Mouse (Mus musculus) midbrain, embryonic 15.5 days (tissue): ENCODE results near the gene Slc39a2. TPM values are rescaled to one million over a fixed set of nuclear protein-coding genes. Genes with fewer than 3 reads are reported as not detected.

Experiments
- ATAC-seq: fragments of 200-750 bp; cut with Nextera tagmentation; replicated peaks from 2 replicates; pipeline ENCODE4 v1.8.0; 2017; ENCODE audit warnings: moderate TSS enrichment
- H3K27ac ChIP-seq: fragments of 300-500 bp; sonication (generic); 2 replicates; pipeline ENCODE4 v1.5.1; 2015; ENCODE audit warnings: mild to moderate bottlenecking, inconsistent platforms
- H3K27me3 ChIP-seq: fragments of 300-500 bp; sonication (generic); replicated peaks from 2 replicates; pipeline ENCODE4 v1.6.1; 2015; ENCODE audit warnings: inconsistent platforms
- H3K36me3 ChIP-seq: fragments of 300-500 bp; sonication (generic); replicated peaks from 2 replicates; pipeline ENCODE4 v1.6.1; 2015; ENCODE audit warnings: inconsistent platforms
- H3K4me1 ChIP-seq: fragments of 300-500 bp; sonication (generic); 2 replicates; pipeline ENCODE4 v1.6.1; 2015; ENCODE audit warnings: inconsistent platforms
- H3K4me2 ChIP-seq: fragments of 300-500 bp; sonication (generic); 2 replicates; pipeline ENCODE4 v1.6.1; 2015; ENCODE audit warnings: inconsistent platforms, mild to moderate bottlenecking, moderate library complexity
- H3K4me3 ChIP-seq: fragments of 300-500 bp; sonication (generic); 2 replicates; pipeline ENCODE4 v1.5.1; 2015; ENCODE audit warnings: mild to moderate bottlenecking, inconsistent platforms
- H3K9ac ChIP-seq: fragments of 300-500 bp; sonication (generic); 2 replicates; pipeline ENCODE4 v1.6.1; 2015; ENCODE audit warnings: mild to moderate bottlenecking, inconsistent platforms
- H3K9me3 ChIP-seq: fragments of 300-500 bp; sonication (generic); 2 replicates; pipeline ENCODE4 v1.6.1; 2016; ENCODE audit warnings: inconsistent platforms
- WGBS: fragments of 180-500 bp; shearing (Covaris S2); methylation state at CpG from one replicate; pipeline ENCODE4 v1.1.7; 2015; ENCODE audit warnings: mixed read lengths; 5-methylcytosine and 5-hydroxymethylcytosine counted together
- polyA plus RNA-seq: library from polyadenylated mRNA; unstranded; fragments of >200 nt; fragmentation: Nextera tagmentation; extraction: Ambion mirVana; gene quantifications from 2 replicates; pipeline ENCODE4 v1.2.1, GENCODE M21; 2015

The Slc39a2 gene
- polyA plus RNA-seq, 1 experiment from 2014 or later: 3.0 TPM

GRCm38 (mm10) chr14:51904706-51905105 lies 12.0 kb downstream of the Slc39a2 start:
- H3K4me3 ChIP-seq: no peak overlapping the region
- H3K4me2 ChIP-seq: no peak overlapping the region
- whole genome bisulfite sequencing: 69% methylated on average over 7 of the region's 7 CpGs
- H3K4me1 ChIP-seq: no peaks in the 10 kb centered on the region; the same call in 1 of the 2 replicates
- no peaks in the 10 kb centered on the region for H3K27me3 ChIP-seq
- H3K9me3 ChIP-seq: no peaks in the 10 kb centered on the region
- no peak overlapping the region for H3K27ac ChIP-seq
- no peaks in the 10 kb centered on the region for H3K36me3 ChIP-seq
- no peak for ATAC-seq
- no peak overlapping the region for H3K9ac ChIP-seq

GRCm38 (mm10) chr14:51906102-51906501 lies 13.4 kb downstream of the Slc39a2 start:
- Histone ChIP-seq H3K27ac (no peak overlapping the region), H3K27me3 (no peaks in the 10 kb centered on the region), H3K4me3 (no peak overlapping the region), H3K9me3 (no peaks in the 10 kb centered on the region), H3K4me1 (no peaks in the 10 kb centered on the region; the same call in 1 of the 2 replicates), H3K9ac (no peak overlapping the region), H3K36me3 (no peaks in the 10 kb centered on the region), H3K4me2 (no peak overlapping the region)
- no peak for ATAC-seq
- WGBS: 87% methylated on average over 11 of the region's 11 CpGs

- no peak overlapping the region for H3K9ac ChIP-seq
- WGBS: 83% methylated on average over 10 of the region's 10 CpGs
- no peaks in the 10 kb centered on the region for H3K27me3 ChIP-seq
- H3K4me1 ChIP-seq: peaks cover 11% of the 10 kb centered on the region; the same call in 1 of the 2 replicates
- ATAC-seq: no peak
- H3K9me3 ChIP-seq: no peaks in the 10 kb centered on the region
- no peaks in the 10 kb centered on the region for H3K36me3 ChIP-seq
- no peak overlapping the region for H3K4me3 ChIP-seq
- H3K4me2 ChIP-seq: no peak overlapping the region
- no peak overlapping the region for H3K27ac ChIP-seq
These were observed 18.6 kb downstream of the Slc39a2 start for GRCm38 (mm10) chr14:51911301-51911700.

- no peaks in the 10 kb centered on the region for H3K36me3 ChIP-seq
- WGBS: 9% methylated on average over 14 of the region's 14 CpGs
- ATAC-seq: peak; percentile 50
- H3K4me3 ChIP-seq: peak overlapping the region; percentile 56
- H3K27me3 ChIP-seq: no peaks in the 10 kb centered on the region
- peak overlapping the region; percentile 74; the same call in 1 of the 2 replicates for H3K27ac ChIP-seq
- H3K4me1 ChIP-seq: peaks cover 11% of the 10 kb centered on the region; the same call in 1 of the 2 replicates
- H3K9me3 ChIP-seq: no peaks in the 10 kb centered on the region
- peak overlapping the region; percentile 98 for H3K4me2 ChIP-seq
- H3K9ac ChIP-seq: peak overlapping the region; percentile 62
These were observed 19.8 kb downstream of the Slc39a2 start for GRCm38 (mm10) chr14:51912391-51913061.

GRCm38 (mm10) chr14:51913062-51913959 lies 20.6 kb downstream of the Slc39a2 start:
- peak; percentile 79 for ATAC-seq
- Histone ChIP-seq H3K4me3 (peak overlapping the region; percentile 56), H3K4me2 (peak overlapping the region; percentile 98), H3K4me1 (peaks cover 11% of the 10 kb centered on the region; the same call in 1 of the 2 replicates), H3K9me3 (no peaks in the 10 kb centered on the region), H3K27ac (peak overlapping the region; percentile 74), H3K36me3 (no peaks in the 10 kb centered on the region), H3K27me3 (no peaks in the 10 kb centered on the region), H3K9ac (peak overlapping the region; percentile 62)
- WGBS: under 1% methylated on average over 58 of the region's 58 CpGs

GRCm38 (mm10) chr14:51913960-51914762 lies 21.5 kb downstream of the Slc39a2 start, which contains the start of gene Ndrg2:
Gene Ndrg2 (minus strand): TSS chr14:51914158.
- peak; percentile 69 for ATAC-seq
- H3K4me3 ChIP-seq: peak within 1 kb of the TSS; percentile 56
- peak within 1 kb of the TSS; percentile 98 for H3K4me2 ChIP-seq
- H3K36me3 ChIP-seq: no peaks in the 10 kb centered on the region
- H3K9ac ChIP-seq: peak within 1 kb of the TSS; percentile 62
- 2% methylated on average over 19 of the region's 23 CpGs for WGBS
- H3K4me1 ChIP-seq: peaks cover 11% of the 10 kb centered on the region; the same call in 1 of the 2 replicates
- H3K27ac ChIP-seq: peak within 1 kb of the TSS; percentile 74
- H3K9me3 ChIP-seq: no peaks in the 10 kb centered on the region
- H3K27me3 ChIP-seq: no peaks in the 10 kb centered on the region

GRCm38 (mm10) chr14:51915030-51915429 lies 22.3 kb downstream of the Slc39a2 start:
- Histone ChIP-seq H3K36me3 (no peaks in the 10 kb centered on the region), H3K27me3 (no peaks in the 10 kb centered on the region), H3K4me3 (no peak overlapping the region), H3K9ac (no peak overlapping the region), H3K27ac (peak overlapping the region; percentile 74), H3K9me3 (no peaks in the 10 kb centered on the region), H3K4me1 (peaks cover 11% of the 10 kb centered on the region; the same call in 1 of the 2 replicates), H3K4me2 (no peak overlapping the region)
- 40% methylated on average over 3 of the region's 3 CpGs for WGBS
- no peak for ATAC-seq

- 83% methylated on average over 4 of the region's 4 CpGs for whole genome bisulfite sequencing
- H3K9me3 ChIP-seq: no peaks in the 10 kb centered on the region
- H3K36me3 ChIP-seq: no peaks in the 10 kb centered on the region
- H3K27ac ChIP-seq: no peak overlapping the region
- H3K27me3 ChIP-seq: no peaks in the 10 kb centered on the region
- H3K4me1 ChIP-seq: peaks cover 11% of the 10 kb centered on the region; the same call in 1 of the 2 replicates
- no peak overlapping the region for H3K4me3 ChIP-seq
- H3K9ac ChIP-seq: no peak overlapping the region
- ATAC-seq: no peak
- no peak overlapping the region for H3K4me2 ChIP-seq
These were observed 23.9 kb downstream of the Slc39a2 start for GRCm38 (mm10) chr14:51916539-51916938.

GRCm38 (mm10) chr14:51918125-51918524 lies 25.4 kb downstream of the Slc39a2 start, which contains the start of gene Tppp2:
Gene Tppp2 (plus strand): TSS chr14:51918425.
- Histone ChIP-seq H3K36me3 (no peaks in the 10 kb centered on the region), H3K4me1 (peaks cover 7% of the 10 kb centered on the region; the same call in 1 of the 2 replicates), H3K27ac (no peak within 1 kb of the TSS), H3K4me3 (no peak within 1 kb of the TSS), H3K9me3 (no peaks in the 10 kb centered on the region), H3K9ac (no peak within 1 kb of the TSS), H3K4me2 (no peak within 1 kb of the TSS), H3K27me3 (no peaks in the 10 kb centered on the region)
- WGBS: 90% methylated on average over 4 of the region's 4 CpGs
- no peak for ATAC-seq

- no peak overlapping the region for H3K4me3 ChIP-seq
- 89% methylated on average over 4 of the region's 4 CpGs for WGBS
- no peaks in the 10 kb centered on the region for H3K27me3 ChIP-seq
- no peak overlapping the region for H3K9ac ChIP-seq
- no peaks in the 10 kb centered on the region for H3K36me3 ChIP-seq
- H3K27ac ChIP-seq: no peak overlapping the region
- H3K4me1 ChIP-seq: peaks cover 6% of the 10 kb centered on the region; the same call in 1 of the 2 replicates
- no peak for ATAC-seq
- no peak overlapping the region for H3K4me2 ChIP-seq
- no peaks in the 10 kb centered on the region for H3K9me3 ChIP-seq
These were observed 26.3 kb downstream of the Slc39a2 start for GRCm38 (mm10) chr14:51918966-51919365.

- H3K27ac ChIP-seq: 0 out of 2 replicates have a peak overlapping the region, but pooled peaks have one; percentile 26
- no peaks in the 10 kb centered on the region for H3K27me3 ChIP-seq
- no peak overlapping the region for H3K4me2 ChIP-seq
- no peak overlapping the region for H3K4me3 ChIP-seq
- WGBS: 81% methylated on average over 16 of the region's 16 CpGs
- no peaks in the 10 kb centered on the region for H3K36me3 ChIP-seq
- H3K9me3 ChIP-seq: no peaks in the 10 kb centered on the region
- ATAC-seq: peak; percentile 82
- H3K4me1 ChIP-seq: no peaks in the 10 kb centered on the region
- H3K9ac ChIP-seq: no peak overlapping the region
These were observed 29.3 kb downstream of the Slc39a2 start for GRCm38 (mm10) chr14:51921759-51922570.
